Mouse (Mus musculus): Measurements from ENCODE around the gene Dennd4a.
"Not testable (repeated sequence)": the region's sequence is repeated elsewhere in the genome, so short reads cannot be mapped to it uniquely, and the experiment has no call there.

Gene Dennd4a

GRCm38 (mm10) chr9:64812475-64812860, 1.3 kb downstream of the Dennd4a start:
- DNase-seq, result no peak

- no peak for DNase-seq
Observed at GRCm38 (mm10) chr9:64814273-64814672, 3.1 kb downstream of the Dennd4a start.

- not testable (repeated sequence) for DNase-seq
Observed at GRCm38 (mm10) chr9:64819686-64820085, 8.5 kb downstream of the Dennd4a start.

GRCm38 (mm10) chr9:64820086-64820795, 9.1 kb downstream of the Dennd4a start:
- no peak for DNase-seq

GRCm38 (mm10) chr9:64822235-64822634, 11.1 kb downstream of the Dennd4a start:
- no peak for DNase-seq

GRCm38 (mm10) chr9:64824389-64825008, 13.4 kb downstream of the Dennd4a start:
- peak; percentile 27 for DNase-seq

GRCm38 (mm10) chr9:64830092-64830618, 19.0 kb downstream of the Dennd4a start:
- no peak for DNase-seq

GRCm38 (mm10) chr9:64830641-64831040, 19.5 kb downstream of the Dennd4a start:
- DNase-seq, result no peak

GRCm38 (mm10) chr9:64831760-64832159, 20.6 kb downstream of the Dennd4a start:
- no peak for DNase-seq

GRCm38 (mm10) chr9:64834418-64834817, 23.3 kb downstream of the Dennd4a start:
- DNase-seq, result no peak

- DNase-seq, result no peak
Observed at GRCm38 (mm10) chr9:64845355-64845754, 34.2 kb downstream of the Dennd4a start.

- no peak for DNase-seq
Observed at GRCm38 (mm10) chr9:64849548-64849947, 38.4 kb downstream of the Dennd4a start.

GRCm38 (mm10) chr9:64860083-64860482, 48.9 kb downstream of the Dennd4a start:
- DNase-seq, result no peak

- DNase-seq, result peak; percentile 9
Observed at GRCm38 (mm10) chr9:64862687-64863086, 51.5 kb downstream of the Dennd4a start.

GRCm38 (mm10) chr9:64886008-64886407, 74.9 kb downstream of the Dennd4a start:
- DNase-seq, result no peak

- DNase-seq, result no peak
Observed at GRCm38 (mm10) chr9:64896605-64897004, 85.5 kb downstream of the Dennd4a start.

GRCm38 (mm10) chr9:64902866-64903265, 91.7 kb downstream of the Dennd4a start:
- DNase-seq, result no peak

- DNase-seq, result peak; percentile 82
Observed at GRCm38 (mm10) chr9:64903386-64903785, 92.2 kb downstream of the Dennd4a start.

- no peak for DNase-seq
Observed at GRCm38 (mm10) chr9:64904917-64905640, 93.9 kb downstream of the Dennd4a start.

- DNase-seq, result no peak
Observed at GRCm38 (mm10) chr9:64907441-64907840, 96.3 kb downstream of the Dennd4a start.

GRCm38 (mm10) chr9:64913406-64913805, 102.3 kb downstream of the Dennd4a start:
- no peak for DNase-seq

GRCm38 (mm10) chr9:64913973-64914372, 102.8 kb downstream of the Dennd4a start:
- no peak for DNase-seq

- no peak for DNase-seq
Observed at GRCm38 (mm10) chr9:64914629-64915028, 103.5 kb downstream of the Dennd4a start.

GRCm38 (mm10) chr9:64918560-64918959, 107.4 kb downstream of the Dennd4a start:
- DNase-seq, result peak; percentile 71

Data from thymus, postnatal 14 days (tissue).